Mouse (Mus musculus) liver, adult 2 months (tissue): ENCODE data around the gene Xpr1.

Experiments used
- CTCF ChIP-seq: fragments of 200-500 bp; IDR thresholded peaks from 2 replicates; pipeline ENCODE4 v1.5.1; 2011; ENCODE audit warnings: low read depth, low read length, control low read depth
- POLR2A ChIP-seq: fragments of 200-500 bp; IDR thresholded peaks from 2 replicates; pipeline ENCODE4 v1.6.1; 2011; ENCODE audit warnings: low read length, control low read depth; ENCODE audit not compliant: insufficient read depth; ENCODE audit errors: extremely low read depth

DNA sequence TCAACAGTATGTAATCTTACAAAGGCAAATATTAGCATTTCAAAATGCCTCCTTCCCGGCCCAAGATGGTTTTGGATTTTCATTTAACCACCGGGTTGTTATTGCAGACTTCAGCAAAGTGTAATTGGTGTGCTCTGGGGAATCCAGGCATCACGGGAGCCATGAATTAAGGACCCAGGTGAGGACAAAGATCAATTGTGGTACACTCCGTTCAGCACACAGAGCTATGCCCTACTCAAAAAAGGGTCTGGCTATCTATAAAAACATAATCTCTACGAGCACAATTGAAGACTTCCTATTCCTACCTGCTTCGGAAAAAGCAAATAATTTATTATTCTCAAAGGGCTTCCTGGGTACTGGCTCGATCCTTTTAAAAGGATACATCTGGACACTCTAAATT, 22.3 kb upstream of the Xpr1 start:
- TF ChIP-seq POLR2A (no peak), CTCF (no peak)
